Mouse (Mus musculus): ENCODE results near the gene Capn1. TPM values are rescaled to one million over a fixed set of nuclear protein-coding genes. Genes with fewer than 3 reads are reported as not detected.
"Not testable (repeated sequence)": the region's sequence is repeated elsewhere in the genome, so short reads cannot be mapped to it uniquely, and the experiment has no call there.

The Capn1 gene
- polyA plus RNA-seq, 1 experiment = 18.5 TPM

GRCm38 (mm10) chr19:6056696-6057095 is 41.0 kb upstream of the Capn1 start:
- TF ChIP-seq POLR2A (IDR thresholded peaks at IDR 0.05; ENCODE audit: extremely low read depth, insufficient read depth, low read length) (no peak), CTCF (IDR thresholded peaks at IDR 0.05; ENCODE audit: extremely low read depth, insufficient read depth, low read length) (no peak)
- Histone ChIP-seq H3K4me3 (ENCODE audit: insufficient read depth, low read length) (peak overlapping the region; percentile 57; the same call in 1 of the 2 replicates), H3K4me1 (ENCODE audit: control insufficient read depth, insufficient read depth, low read length) (peaks cover 3% of the 10 kb centered on the region; the same call in 1 of the 2 replicates), H3K27ac (ENCODE audit: insufficient read depth, low read length) (no peak overlapping the region)

- H3K4me3 ChIP-seq (ENCODE audit: insufficient read depth, low read length) = no peak overlapping the region
- H3K27ac ChIP-seq (ENCODE audit: insufficient read depth, low read length) = no peak overlapping the region
- TF ChIP-seq CTCF (IDR thresholded peaks at IDR 0.05; ENCODE audit: extremely low read depth, insufficient read depth, low read length) = no peak
- TF ChIP-seq POLR2A (IDR thresholded peaks at IDR 0.05; ENCODE audit: extremely low read depth, insufficient read depth, low read length) = no peak
- peaks cover 3% of the 10 kb centered on the region; the same call in 1 of the 2 replicates for H3K4me1 ChIP-seq (ENCODE audit: control insufficient read depth, insufficient read depth, low read length)
Measured at GRCm38 (mm10) chr19:6054296-6054695, 38.6 kb upstream of the Capn1 start.

- Histone ChIP-seq H3K4me3 (ENCODE audit: insufficient read depth, low read length) (no peak overlapping the region), H3K4me1 (ENCODE audit: control insufficient read depth, insufficient read depth, low read length) (peaks cover 5% of the 10 kb centered on the region), H3K27ac (ENCODE audit: insufficient read depth, low read length) (no peak overlapping the region)
- TF ChIP-seq CTCF (IDR thresholded peaks at IDR 0.05; ENCODE audit: extremely low read depth, insufficient read depth, low read length) (no peak), POLR2A (IDR thresholded peaks at IDR 0.05; ENCODE audit: extremely low read depth, insufficient read depth, low read length) (no peak)
Measured at GRCm38 (mm10) chr19:6052516-6052915, 36.8 kb upstream of the Capn1 start.

- no peak for TF ChIP-seq POLR2A (IDR thresholded peaks at IDR 0.05; ENCODE audit: extremely low read depth, insufficient read depth, low read length)
- no peak for TF ChIP-seq CTCF (IDR thresholded peaks at IDR 0.05; ENCODE audit: extremely low read depth, insufficient read depth, low read length)
- H3K4me1 ChIP-seq (ENCODE audit: control insufficient read depth, insufficient read depth, low read length) = peaks cover 6% of the 10 kb centered on the region
Measured at GRCm38 (mm10) chr19:6048681-6049410, 33.1 kb upstream of the Capn1 start.

GRCm38 (mm10) chr19:6047899-6048166 is 32.1 kb upstream of the Capn1 start:
- TF ChIP-seq POLR2A (IDR thresholded peaks at IDR 0.05; ENCODE audit: extremely low read depth, insufficient read depth, low read length) (no peak), CTCF (IDR thresholded peaks at IDR 0.05; ENCODE audit: extremely low read depth, insufficient read depth, low read length) (no peak)
- peak overlapping the region; percentile 81 for H3K4me3 ChIP-seq (ENCODE audit: insufficient read depth, low read length)
- no peak overlapping the region for H3K27ac ChIP-seq (ENCODE audit: insufficient read depth, low read length)
- H3K4me1 ChIP-seq (ENCODE audit: control insufficient read depth, insufficient read depth, low read length) = peaks cover 6% of the 10 kb centered on the region

More at GRCm38 (mm10) chr19:6048681-6049410, 33.1 kb upstream of the Capn1 start:
- Histone ChIP-seq H3K27ac (ENCODE audit: insufficient read depth, low read length) (no peak overlapping the region), H3K4me3 (ENCODE audit: insufficient read depth, low read length) (no peak overlapping the region)

GRCm38 (mm10) chr19:6047154-6047898 is 31.6 kb upstream of the Capn1 start:
- Histone ChIP-seq H3K4me3 (ENCODE audit: insufficient read depth, low read length) (peak overlapping the region; percentile 81), H3K27ac (ENCODE audit: insufficient read depth, low read length) (peak overlapping the region; percentile 48; the same call in 1 of the 2 replicates), H3K4me1 (ENCODE audit: control insufficient read depth, insufficient read depth, low read length) (peaks cover 6% of the 10 kb centered on the region)
- TF ChIP-seq POLR2A (IDR thresholded peaks at IDR 0.05; ENCODE audit: extremely low read depth, insufficient read depth, low read length) = no peak
- TF ChIP-seq CTCF (IDR thresholded peaks at IDR 0.05; ENCODE audit: extremely low read depth, insufficient read depth, low read length) = no peak

GRCm38 (mm10) chr19:6046294-6047153 is 30.8 kb upstream of the Capn1 start, which contains the start of gene Syvn1:
TSS of gene Syvn1 (plus strand) at chr19:6046576.
- TF ChIP-seq POLR2A (IDR thresholded peaks at IDR 0.05; ENCODE audit: extremely low read depth, insufficient read depth, low read length) = peak; percentile 79
- TF ChIP-seq CTCF (IDR thresholded peaks at IDR 0.05; ENCODE audit: extremely low read depth, insufficient read depth, low read length) = no peak
- Histone ChIP-seq H3K4me1 (ENCODE audit: control insufficient read depth, insufficient read depth, low read length) (peaks cover 6% of the 10 kb centered on the region), H3K4me3 (ENCODE audit: insufficient read depth, low read length) (peak within 1 kb of the TSS; percentile 81), H3K27ac (ENCODE audit: insufficient read depth, low read length) (peak within 1 kb of the TSS; percentile 95)

- TF ChIP-seq CTCF (IDR thresholded peaks at IDR 0.05; ENCODE audit: extremely low read depth, insufficient read depth, low read length) (no peak), POLR2A (IDR thresholded peaks at IDR 0.05; ENCODE audit: extremely low read depth, insufficient read depth, low read length) (no peak)
- H3K4me3 ChIP-seq (ENCODE audit: insufficient read depth, low read length) = peak overlapping the region; percentile 81
Measured at GRCm38 (mm10) chr19:6045366-6046293, 29.9 kb upstream of the Capn1 start.

GRCm38 (mm10) chr19:6044102-6044501 is 28.4 kb upstream of the Capn1 start:
- H3K27ac ChIP-seq (ENCODE audit: insufficient read depth, low read length); H3K4me3 ChIP-seq (ENCODE audit: insufficient read depth, low read length); H3K4me1 ChIP-seq (ENCODE audit: control insufficient read depth, insufficient read depth, low read length): not testable (repeated sequence)

More at GRCm38 (mm10) chr19:6045366-6046293, 29.9 kb upstream of the Capn1 start:
- Histone ChIP-seq H3K27ac (ENCODE audit: insufficient read depth, low read length) (peak overlapping the region; percentile 95), H3K4me1 (ENCODE audit: control insufficient read depth, insufficient read depth, low read length) (peaks cover 6% of the 10 kb centered on the region)

Measured in cortical plate, adult 2 months (tissue).